In the genomic region with DNA sequence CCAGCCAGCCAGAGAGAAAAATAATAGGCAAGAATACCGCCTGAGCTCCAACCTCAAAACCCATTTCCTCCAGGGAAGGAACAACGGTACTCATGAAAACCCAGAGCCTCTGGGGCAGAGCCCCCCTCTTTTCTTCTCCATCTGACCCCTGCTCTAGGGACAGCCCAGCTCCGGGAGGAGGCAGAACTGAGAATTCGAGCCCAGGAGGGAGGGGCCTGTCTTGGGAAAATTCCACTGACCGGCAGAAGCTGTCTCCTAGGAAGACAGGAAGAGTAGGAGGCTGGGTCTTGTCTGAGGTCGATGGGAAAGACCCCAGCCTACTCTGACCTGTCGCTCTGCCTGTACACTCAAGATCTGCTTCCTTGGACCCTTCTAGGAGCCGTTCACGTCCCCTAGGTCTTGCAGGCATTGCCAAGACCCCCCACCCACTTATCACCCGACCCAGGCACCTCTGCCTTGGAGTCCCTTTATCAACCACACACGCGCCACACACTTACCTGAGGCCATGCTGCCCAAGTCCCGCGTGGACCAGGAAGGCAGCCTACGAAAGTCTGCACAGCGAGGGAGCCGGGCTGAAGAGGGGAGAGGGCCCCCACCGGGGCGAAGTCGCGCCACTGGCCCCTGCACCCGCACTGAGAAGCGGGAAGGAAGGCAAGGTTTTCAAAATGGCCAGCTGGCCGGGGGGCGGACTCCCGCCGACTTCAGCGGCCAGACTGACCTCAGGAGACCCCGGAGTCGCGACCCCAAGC, we compare ENCODE assay signal across 8 mouse cellular contexts. TPM values are rescaled to one million over a fixed set of nuclear protein-coding genes. Genes with fewer than 3 reads are reported as not detected.
DNase-seq lines count a peak whose midpoint lies in the region; ATAC-seq and TF ChIP-seq lines count a peak whose summit lies in the region.

No protein-coding gene starts in this region.

- TF ChIP-seq CTCF in Patski (IDR thresholded peaks at IDR 0.05): no peak

- CTCF ChIA-PET in Patski (lab: Charles Lee): interaction anchor here (1.7 to 5.8 kb wide), 3 partner anchors 10 to 187 kb away, joined by 3 to 41 read pairs (median 13); partner anchors contain the start of gene Gnai3

- H3K4me2 ChIP-seq in hindbrain, embryonic 12.5 days (replicated peaks): peak overlapping the region; percentile 100

- no peaks in the 10 kb centered on the region for H3K36me3 ChIP-seq in hindbrain, embryonic 12.5 days

- no peak for DNase-seq in Patski (ENCODE audit: low read depth, low spot score)
- peak; percentile 79 to 90 for DNase-seq in cerebellum, adult 18-20 months
- DNase-seq in forelimb bud, embryonic 11.5 days (ENCODE audit: low read depth, low spot score): peak; percentile 46
- DNase-seq in layer of hippocampus, postnatal 14 days (ENCODE audit: low spot score in 2 of 2): peak; percentile 39 to 62
- DNase-seq in lung, postnatal 36 days: peak; percentile 87
- DNase-seq in skeletal muscle tissue, adult 2 months (ENCODE audit: low read depth, low spot score): peak; percentile 82

- peak overlapping the region; percentile 78 for H3K9ac ChIP-seq in hindbrain, embryonic 12.5 days

- under 1% methylated on average over 31 of the region's 31 CpGs for WGBS in hindbrain, embryonic 12.5 days

- H3K9me3 ChIP-seq in hindbrain, embryonic 12.5 days (replicated peaks): no peaks in the 10 kb centered on the region

- POLR2A ChIA-PET in Patski (lab: Charles Lee): interaction anchor here (1.1 to 3.5 kb wide), 5 partner anchors 9 to 60 kb away, joined by 3 to 21 read pairs (median 4); partner anchors contain the start of gene Gnai3

- H3K27ac ChIP-seq in hindbrain, embryonic 12.5 days: peak overlapping the region; percentile 90

- H3K27me3 ChIP-seq in Patski: no peaks in the 10 kb centered on the region
- H3K27me3 ChIP-seq in hindbrain, embryonic 12.5 days: no peaks in the 10 kb centered on the region

- peak; percentile 79 for ATAC-seq in Patski
- peak; percentile 71 for ATAC-seq in hindbrain, embryonic 12.5 days (ENCODE audit: low FRiP score)
- ATAC-seq in activated CD4-positive, CD25-positive, alpha-beta regulatory T cell, adult 4 months: no peak

- peaks cover 57% of the 10 kb centered on the region for H3K4me1 ChIP-seq in hindbrain, embryonic 12.5 days

- H3K4me3 ChIP-seq in hindbrain, embryonic 12.5 days: peak overlapping the region; percentile 63

- in situ Hi-C loops in Patski (cut with MboI; ENCODE audit: low pct_unique_long_range_greater_than_20kb): no loop called here

RNA-seq across cellular contexts. Expression of gene Ampd2, which starts 0.6 kb away (rescaled TPM):
- 78.2 TPM for polyA plus RNA-seq in Patski (2021)
- 46.5 and 50.2 TPM in 2 replicates for polyA plus RNA-seq in hindbrain, embryonic 12.5 days (2016; fragmentation: Nextera tagmentation; extraction: Ambion mirVana)
- total RNA-seq in layer of hippocampus, postnatal 14 days (2021): 10 to 100 TPM; 55.6 to 58.8 TPM
- polyA plus RNA-seq in activated CD4-positive, CD25-positive, alpha-beta regulatory T cell, adult 4 months (2017; shearing (Covaris generic)): 10 to 100 TPM; 13.6 to 21.6 TPM

RNA-seq across cellular contexts. Expression of gene Gnat2, which starts 6.7 kb away (rescaled TPM):
- 2.7 TPM for polyA plus RNA-seq in Patski (2021)
- 0.33 and 0.37 TPM in 2 replicates for polyA plus RNA-seq in hindbrain, embryonic 12.5 days (2016; fragmentation: Nextera tagmentation; extraction: Ambion mirVana)
- total RNA-seq in layer of hippocampus, postnatal 14 days (2021): not detected
- polyA plus RNA-seq in activated CD4-positive, CD25-positive, alpha-beta regulatory T cell, adult 4 months (2017; shearing (Covaris generic)): not detected

RNA-seq across cellular contexts. Expression of gene Gstm4, which starts 41.2 kb away (rescaled TPM):
- 17.1 TPM for polyA plus RNA-seq in Patski (2021)
- polyA plus RNA-seq in hindbrain, embryonic 12.5 days (2016; fragmentation: Nextera tagmentation; extraction: Ambion mirVana): 12.1 and 12.5 TPM in 2 replicates
- 10 to 100 TPM; 11.3 to 13.2 TPM for total RNA-seq in layer of hippocampus, postnatal 14 days (2021)
- 1 to 10 TPM; 3.2 to 3.4 TPM for polyA plus RNA-seq in activated CD4-positive, CD25-positive, alpha-beta regulatory T cell, adult 4 months (2017; shearing (Covaris generic))
